Mouse (Mus musculus): ENCODE results near the gene Ift80. TPM values are rescaled to one million over a fixed set of nuclear protein-coding genes. Genes with fewer than 3 reads are reported as not detected.

The Ift80 gene
- polyA plus RNA-seq, 1 experiment from 2014 or later = 10.4 TPM

DNA sequence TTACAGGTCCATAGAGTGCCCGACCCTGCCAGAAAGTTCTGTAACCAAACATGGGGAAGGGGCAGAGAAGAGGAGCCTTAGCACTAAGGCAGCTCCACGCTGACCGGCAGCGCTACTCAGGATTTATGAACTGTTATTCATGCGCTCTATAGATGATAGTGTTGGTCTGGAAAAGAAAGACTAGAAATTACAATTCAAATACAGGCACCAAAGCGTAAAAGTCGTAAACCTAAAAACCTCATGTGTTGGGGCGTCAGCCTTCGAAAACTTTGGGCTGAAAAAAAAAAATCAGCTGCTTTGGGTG is 41.0 kb upstream of the Ift80 start:
- 2% methylated on average over 9 of the region's 9 CpGs for WGBS
- 0 out of 2 replicates have a peak, but pooled peaks have one; percentile 9 for ATAC-seq (replicated peaks; ENCODE audit: low FRiP score, low read depth)

DNA sequence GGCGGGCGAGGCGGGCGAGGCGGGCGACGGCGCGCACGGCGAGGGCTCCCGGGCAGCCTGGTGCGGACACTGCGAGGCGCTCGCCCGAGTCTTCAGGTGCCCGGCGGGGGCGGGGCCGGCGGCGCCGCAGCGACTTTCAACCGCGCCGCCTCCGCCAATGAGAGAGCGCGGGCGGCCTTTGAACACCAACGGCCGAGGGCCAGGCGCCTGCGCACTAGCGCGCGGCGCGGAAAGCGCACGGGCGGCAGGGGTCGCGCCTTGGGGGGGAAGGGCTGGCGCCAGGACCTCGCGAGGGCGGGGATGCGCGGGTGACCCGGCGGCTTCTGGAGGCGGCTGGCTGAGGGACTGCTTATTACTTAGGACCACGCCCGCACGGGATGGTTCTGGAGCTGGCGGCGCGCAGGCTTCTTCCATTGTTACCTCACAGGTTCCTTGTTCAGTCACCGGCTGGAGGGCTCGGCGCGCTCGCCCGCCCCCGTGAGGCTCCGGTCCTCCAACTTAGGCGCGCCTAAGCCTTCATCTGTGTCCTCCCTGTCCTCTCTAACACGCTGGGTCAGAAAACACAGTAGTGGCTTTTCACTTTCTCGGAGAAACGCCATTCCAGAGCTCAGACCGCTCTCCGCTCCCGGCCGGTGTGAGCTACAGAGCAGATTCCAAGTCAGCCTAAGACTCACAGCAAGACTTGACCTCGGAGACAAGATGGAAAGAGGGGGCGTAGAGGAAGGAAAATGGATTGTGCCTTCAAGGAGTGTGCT is 40.5 kb upstream of the Ift80 start, which contains the start of gene Trim59:
TSS of gene Trim59 (minus strand) at position 111 of the 755 bp plus-strand sequence.
- Histone ChIP-seq H3K27ac (peak within 1 kb of the TSS; percentile 93), H3K36me3 (ENCODE audit: insufficient read depth, low read length) (no peaks in the 10 kb centered on the region), H3K9ac (ENCODE audit: low read depth, low read length) (peak within 1 kb of the TSS; percentile 91), H3K4me3 (replicated peaks; ENCODE audit: low read depth, low read length) (peak within 1 kb of the TSS; percentile 95), H3K4me2 (ENCODE audit: low read length) (peak within 1 kb of the TSS; percentile 93), H3K9me3 (replicated peaks; ENCODE audit: low read length) (no peaks in the 10 kb centered on the region), H3K4me1 (replicated peaks; ENCODE audit: insufficient read depth, low read length) (no peaks in the 10 kb centered on the region), H3K27me3 (ENCODE audit: insufficient read depth, low read length) (no peaks in the 10 kb centered on the region)
- under 1% methylated on average over 78 of the region's 80 CpGs for WGBS
- peak; percentile 21; the same call in 1 of the 2 replicates for TF ChIP-seq CTCF (IDR thresholded peaks at IDR 0.05; ENCODE audit: low read depth)
- ATAC-seq (replicated peaks; ENCODE audit: low FRiP score, low read depth) (peak; percentile 95), DNase-seq (ENCODE audit: low spot score) (peak; percentile 96)

More for the DNA sequence above, 41.0 kb upstream of the Ift80 start:
- Histone ChIP-seq H3K4me1 (replicated peaks; ENCODE audit: insufficient read depth, low read length) (no peaks in the 10 kb centered on the region), H3K4me2 (ENCODE audit: low read length) (peak overlapping the region; percentile 93), H3K36me3 (ENCODE audit: insufficient read depth, low read length) (no peaks in the 10 kb centered on the region), H3K27me3 (ENCODE audit: insufficient read depth, low read length) (no peaks in the 10 kb centered on the region), H3K9ac (ENCODE audit: low read depth, low read length) (peak overlapping the region; percentile 91), H3K27ac (peak overlapping the region; percentile 93), H3K9me3 (replicated peaks; ENCODE audit: low read length) (no peaks in the 10 kb centered on the region), H3K4me3 (replicated peaks; ENCODE audit: low read depth, low read length) (peak overlapping the region; percentile 95)
- DNase-seq (ENCODE audit: low spot score) = peak; percentile 68
- no peak for TF ChIP-seq CTCF (IDR thresholded peaks at IDR 0.05; ENCODE audit: low read depth)

GRCm38 (mm10) chr3:69044167-69044591 is 39.8 kb upstream of the Ift80 start:
- ATAC-seq (replicated peaks; ENCODE audit: low FRiP score, low read depth) = peak; percentile 48
- Histone ChIP-seq H3K36me3 (ENCODE audit: insufficient read depth, low read length) (no peaks in the 10 kb centered on the region), H3K4me2 (ENCODE audit: low read length) (peak overlapping the region; percentile 93), H3K4me1 (replicated peaks; ENCODE audit: insufficient read depth, low read length) (no peaks in the 10 kb centered on the region), H3K9ac (ENCODE audit: low read depth, low read length) (peak overlapping the region; percentile 91), H3K27me3 (ENCODE audit: insufficient read depth, low read length) (no peaks in the 10 kb centered on the region), H3K9me3 (replicated peaks; ENCODE audit: low read length) (no peaks in the 10 kb centered on the region), H3K27ac (peak overlapping the region; percentile 93), H3K4me3 (replicated peaks; ENCODE audit: low read depth, low read length) (peak overlapping the region; percentile 95)
- under 1% methylated on average over 42 of the region's 42 CpGs for WGBS
- no peak for TF ChIP-seq CTCF (IDR thresholded peaks at IDR 0.05; ENCODE audit: low read depth)
- DNase-seq (ENCODE audit: low spot score) = peak; percentile 51

- Histone ChIP-seq H3K9me3 (replicated peaks; ENCODE audit: low read length) (no peaks in the 10 kb centered on the region), H3K4me2 (ENCODE audit: low read length) (peak overlapping the region; percentile 44), H3K27me3 (ENCODE audit: insufficient read depth, low read length) (no peaks in the 10 kb centered on the region), H3K4me1 (replicated peaks; ENCODE audit: insufficient read depth, low read length) (no peaks in the 10 kb centered on the region), H3K36me3 (ENCODE audit: insufficient read depth, low read length) (no peaks in the 10 kb centered on the region), H3K9ac (ENCODE audit: low read depth, low read length) (no peak overlapping the region), H3K4me3 (replicated peaks; ENCODE audit: low read depth, low read length) (0 out of 2 replicates have a peak overlapping the region, but pooled peaks have one; percentile 7), H3K27ac (no peak overlapping the region)
- DNase-seq (ENCODE audit: low spot score) (no peak), ATAC-seq (replicated peaks; ENCODE audit: low FRiP score, low read depth) (no peak)
- no peak for TF ChIP-seq CTCF (IDR thresholded peaks at IDR 0.05; ENCODE audit: low read depth)
- WGBS = 37% methylated on average over 5 of the region's 5 CpGs
Observed at GRCm38 (mm10) chr3:69041298-69041697, 36.9 kb upstream of the Ift80 start.

DNA sequence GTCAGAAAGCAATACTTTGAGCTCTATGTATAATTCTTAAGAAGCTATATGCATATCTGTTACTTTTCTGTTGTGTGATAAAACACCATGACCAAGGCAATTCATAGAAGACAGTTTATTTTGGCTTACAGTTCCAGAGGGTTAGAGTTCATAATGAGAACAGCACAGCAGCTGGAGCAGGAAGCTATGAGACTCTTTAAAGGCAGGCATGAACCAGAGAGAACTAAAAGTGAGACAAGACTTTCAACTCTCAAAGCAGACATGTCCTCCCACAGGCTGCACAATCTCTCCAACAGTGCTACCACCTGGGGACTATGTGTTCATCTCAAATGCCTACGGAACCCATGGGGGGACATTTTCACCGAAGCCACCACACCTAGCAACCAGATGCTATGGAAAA is 35.7 kb upstream of the Ift80 start:
- no peak for ATAC-seq (replicated peaks; ENCODE audit: low FRiP score, low read depth)
- no peak overlapping the region for H3K4me3 ChIP-seq (replicated peaks; ENCODE audit: low read depth, low read length)
- WGBS = 86% methylated on average over 2 of the region's 2 CpGs

DNA sequence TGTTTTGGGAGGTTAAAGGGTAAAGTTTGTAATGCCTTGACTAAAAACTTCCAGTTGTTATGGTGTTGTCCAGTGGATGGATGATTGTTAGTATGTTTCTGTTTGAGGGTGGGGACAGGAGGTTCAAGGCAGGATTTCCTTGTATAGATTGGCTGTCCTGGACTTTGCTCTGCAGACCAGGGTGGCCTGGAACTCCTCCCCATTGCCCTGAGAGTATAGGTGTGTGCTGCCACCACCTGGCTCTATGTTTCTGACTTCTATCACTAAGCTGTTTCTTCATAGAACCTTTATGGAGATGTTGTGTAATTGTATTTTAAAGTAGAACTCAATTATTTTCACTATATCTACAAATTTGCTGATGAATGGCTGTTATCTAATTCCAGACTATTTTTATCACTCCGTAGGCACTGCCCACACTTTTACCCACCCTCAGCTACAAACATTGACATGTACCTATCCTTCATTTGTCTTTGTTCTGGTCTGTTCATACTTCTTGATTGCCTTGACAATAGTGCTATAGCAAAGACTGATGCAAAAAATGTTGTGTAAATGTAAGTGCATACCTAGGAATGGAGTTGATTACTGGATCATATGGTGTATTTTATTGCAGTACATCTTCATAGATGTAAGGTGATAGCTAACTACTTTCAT is 21.9 kb upstream of the Ift80 start:
- Histone ChIP-seq H3K9me3 (replicated peaks; ENCODE audit: low read length) (no peaks in the 10 kb centered on the region), H3K4me2 (ENCODE audit: low read length) (no peak overlapping the region), H3K36me3 (ENCODE audit: insufficient read depth, low read length) (peaks cover 41% of the 10 kb centered on the region), H3K27me3 (ENCODE audit: insufficient read depth, low read length) (no peaks in the 10 kb centered on the region), H3K4me1 (replicated peaks; ENCODE audit: insufficient read depth, low read length) (no peaks in the 10 kb centered on the region), H3K27ac (no peak overlapping the region), H3K4me3 (replicated peaks; ENCODE audit: low read depth, low read length) (no peak overlapping the region), H3K9ac (ENCODE audit: low read depth, low read length) (no peak overlapping the region)
- TF ChIP-seq CTCF (IDR thresholded peaks at IDR 0.05; ENCODE audit: low read depth) = peak; percentile 39; the same call in 1 of the 2 replicates
- WGBS = 93% methylated on average over 1 of the region's 1 CpGs
- ATAC-seq (replicated peaks; ENCODE audit: low FRiP score, low read depth) = no peak
- DNase-seq (ENCODE audit: low spot score) = no peak

More for the DNA sequence above, 35.7 kb upstream of the Ift80 start:
- peak; percentile 54 for DNase-seq (ENCODE audit: low spot score)
- Histone ChIP-seq H3K4me2 (ENCODE audit: low read length) (no peak overlapping the region), H3K9me3 (replicated peaks; ENCODE audit: low read length) (no peaks in the 10 kb centered on the region), H3K27me3 (ENCODE audit: insufficient read depth, low read length) (no peaks in the 10 kb centered on the region), H3K9ac (ENCODE audit: low read depth, low read length) (no peak overlapping the region), H3K4me1 (replicated peaks; ENCODE audit: insufficient read depth, low read length) (no peaks in the 10 kb centered on the region), H3K27ac (no peak overlapping the region), H3K36me3 (ENCODE audit: insufficient read depth, low read length) (no peaks in the 10 kb centered on the region)
- no peak for TF ChIP-seq CTCF (IDR thresholded peaks at IDR 0.05; ENCODE audit: low read depth)
